Mouse (Mus musculus) heart, embryonic 12.5 days (tissue): ENCODE measurements around the gene Csl. TPM values are rescaled to one million over a fixed set of nuclear protein-coding genes. Genes with fewer than 3 reads are reported as not detected.

Experiments
- ATAC-seq: fragments of 200-750 bp; cut with Nextera tagmentation; 2 replicates; pipeline ENCODE4 v1.8.0; 2017; ENCODE audit warnings: moderate TSS enrichment, moderate library complexity; ENCODE audit not compliant: insufficient number of reproducible peaks, low FRiP score
- H3K27ac ChIP-seq: fragments of 300-500 bp; sonication (generic); 2 replicates; pipeline ENCODE4 v1.5.1; 2016; ENCODE audit warnings: mild to moderate bottlenecking, moderate library complexity; ENCODE audit not compliant: poor library complexity, severe bottlenecking
- H3K27me3 ChIP-seq: fragments of 300-500 bp; sonication (generic); replicated peaks from 2 replicates; pipeline ENCODE4 v1.6.1; 2016; ENCODE audit warnings: mild to moderate bottlenecking, moderate library complexity
- H3K36me3 ChIP-seq: fragments of 300-500 bp; sonication (generic); 2 replicates; pipeline ENCODE4 v1.6.1; 2016; ENCODE audit warnings: mild to moderate bottlenecking, moderate library complexity
- H3K4me1 ChIP-seq: fragments of 300-500 bp; sonication (generic); replicated peaks from 2 replicates; pipeline ENCODE4 v1.6.1; 2016; ENCODE audit warnings: mild to moderate bottlenecking
- H3K4me2 ChIP-seq: fragments of 300-500 bp; sonication (generic); 2 replicates; pipeline ENCODE4 v1.6.1; 2016; ENCODE audit warnings: mild to moderate bottlenecking, moderate library complexity
- H3K4me3 ChIP-seq: fragments of 300-500 bp; sonication (generic); 2 replicates; pipeline ENCODE4 v1.5.1; 2016; ENCODE audit warnings: mild to moderate bottlenecking
- H3K9ac ChIP-seq: fragments of 300-500 bp; sonication (generic); 2 replicates; pipeline ENCODE4 v1.6.1; 2016; ENCODE audit warnings: mild to moderate bottlenecking, moderate library complexity
- H3K9me3 ChIP-seq: fragments of 300-500 bp; sonication (generic); replicated peaks from 2 replicates; pipeline ENCODE4 v1.6.1; 2016; ENCODE audit warnings: mild to moderate bottlenecking, moderate library complexity
- WGBS: fragments of 180-500 bp; shearing (Covaris S2); methylation state at CpG from one replicate; pipeline ENCODE4 v1.1.7; 2016; 5-methylcytosine and 5-hydroxymethylcytosine counted together
- polyA plus RNA-seq: library from polyadenylated mRNA; unstranded; fragments of >200 nt; fragmentation: Nextera tagmentation; extraction: Ambion mirVana; gene quantifications from 2 replicates; pipeline ENCODE4 v1.2.1, GENCODE M21; 2016

Csl gene
- 0.13 and 0.19 TPM in 2 replicates for polyA plus RNA-seq

DNA sequence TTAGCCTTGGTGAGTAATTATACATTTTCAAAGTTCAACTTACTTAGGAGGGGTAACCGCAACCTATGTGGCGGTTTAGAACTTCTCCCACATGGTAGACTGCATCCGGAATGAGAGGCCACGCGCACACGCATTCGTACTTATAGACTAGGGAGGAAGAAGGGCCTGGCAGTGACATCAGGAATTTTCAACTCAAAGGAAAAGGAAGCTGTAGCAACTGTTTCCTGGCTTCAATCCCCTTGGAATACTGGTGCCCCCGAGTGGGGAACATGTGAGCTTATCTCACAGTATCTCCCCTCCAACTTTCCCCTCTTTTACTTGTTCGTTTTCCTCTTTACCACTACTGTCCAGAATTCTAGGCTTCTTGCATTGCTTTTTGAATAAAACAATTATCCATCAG is at the start of gene Csl:
Gene Csl (minus strand): TSS at position 101 of the 400 bp plus-strand sequence.
- H3K27ac ChIP-seq = no peak within 1 kb of the TSS
- H3K4me3 ChIP-seq = no peak within 1 kb of the TSS
- H3K4me2 ChIP-seq = no peak within 1 kb of the TSS
- no peaks in the 10 kb centered on the region for H3K4me1 ChIP-seq
- no peaks in the 10 kb centered on the region for H3K27me3 ChIP-seq
- no peak for ATAC-seq
- H3K9ac ChIP-seq = no peak within 1 kb of the TSS
- H3K36me3 ChIP-seq = no peaks in the 10 kb centered on the region
- WGBS = 83% methylated on average over 9 of the region's 9 CpGs
- no peaks in the 10 kb centered on the region for H3K9me3 ChIP-seq

DNA sequence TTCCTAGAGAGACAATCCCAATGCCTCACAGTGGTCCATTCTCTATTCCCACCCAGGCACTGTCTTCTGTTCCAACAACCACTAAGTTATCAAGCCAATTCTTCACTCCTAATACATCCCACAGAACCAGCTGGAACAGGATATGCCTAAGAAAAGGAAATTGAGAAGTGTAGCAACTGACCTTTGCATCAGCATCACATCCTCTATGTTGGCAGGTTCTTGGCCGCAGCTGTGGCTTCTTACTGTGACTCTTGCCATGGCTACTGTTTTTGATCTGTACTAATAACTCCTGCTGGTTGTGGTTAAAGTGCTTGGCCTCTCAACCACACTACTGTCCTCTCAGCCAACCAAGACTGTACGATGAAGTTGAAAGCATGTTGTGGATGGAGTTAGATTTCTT is 30.0 kb upstream of the Csl start:
- ATAC-seq = no peak
- Histone ChIP-seq H3K4me1 (no peaks in the 10 kb centered on the region), H3K27ac (no peak overlapping the region), H3K36me3 (no peaks in the 10 kb centered on the region), H3K4me3 (no peak overlapping the region), H3K4me2 (no peak overlapping the region), H3K9ac (no peak overlapping the region), H3K27me3 (no peaks in the 10 kb centered on the region), H3K9me3 (no peaks in the 10 kb centered on the region)
- WGBS = 83% methylated on average over 2 of the region's 2 CpGs

DNA sequence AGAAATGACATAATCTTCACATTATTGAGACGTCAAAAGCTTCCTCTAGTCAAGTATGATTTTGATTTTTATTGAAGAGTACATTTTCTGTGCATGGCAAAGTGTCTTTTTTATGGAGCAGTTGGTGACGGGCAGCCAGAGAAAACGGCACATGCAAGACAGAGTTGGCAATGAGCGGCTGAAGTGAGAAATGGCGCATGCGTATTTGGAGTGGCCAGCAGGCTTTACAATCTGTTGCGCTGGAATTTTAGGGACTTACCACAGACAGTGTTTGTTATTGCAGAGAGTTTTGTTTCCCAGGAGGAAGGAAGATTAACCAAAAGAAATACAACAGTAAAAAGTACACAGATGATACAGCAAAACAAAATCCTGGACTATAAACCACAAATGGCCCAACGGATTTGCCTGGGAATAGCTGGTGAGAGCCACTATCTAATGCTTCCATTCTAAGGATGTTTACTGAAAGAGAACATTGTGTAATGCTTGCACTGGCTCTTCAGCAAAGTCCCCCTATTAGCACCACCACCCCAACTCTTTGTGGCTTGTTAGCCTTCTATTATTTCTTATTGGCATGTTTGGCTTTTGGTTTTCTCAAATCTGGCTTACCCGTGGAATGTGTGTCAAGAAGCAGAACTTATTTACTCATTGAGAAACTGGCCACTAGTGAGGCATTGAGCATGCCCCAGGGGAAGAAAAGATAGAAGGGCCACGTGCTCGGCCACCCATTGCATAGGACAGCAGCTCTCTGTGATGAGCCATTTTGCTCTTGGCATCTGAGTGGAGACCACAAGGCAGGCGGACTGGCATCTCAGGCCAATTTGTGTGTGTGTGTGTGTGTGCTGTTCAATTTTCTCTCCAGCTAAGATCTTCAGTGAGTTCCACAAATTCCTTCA is 15.0 kb upstream of the Csl start:
- Histone ChIP-seq H3K4me2 (no peak overlapping the region), H3K9me3 (no peaks in the 10 kb centered on the region), H3K4me1 (no peaks in the 10 kb centered on the region), H3K4me3 (no peak overlapping the region), H3K36me3 (no peaks in the 10 kb centered on the region), H3K9ac (no peak overlapping the region), H3K27me3 (no peaks in the 10 kb centered on the region), H3K27ac (no peak overlapping the region)
- 84% methylated on average over 12 of the region's 12 CpGs for WGBS
- no peak for ATAC-seq

DNA sequence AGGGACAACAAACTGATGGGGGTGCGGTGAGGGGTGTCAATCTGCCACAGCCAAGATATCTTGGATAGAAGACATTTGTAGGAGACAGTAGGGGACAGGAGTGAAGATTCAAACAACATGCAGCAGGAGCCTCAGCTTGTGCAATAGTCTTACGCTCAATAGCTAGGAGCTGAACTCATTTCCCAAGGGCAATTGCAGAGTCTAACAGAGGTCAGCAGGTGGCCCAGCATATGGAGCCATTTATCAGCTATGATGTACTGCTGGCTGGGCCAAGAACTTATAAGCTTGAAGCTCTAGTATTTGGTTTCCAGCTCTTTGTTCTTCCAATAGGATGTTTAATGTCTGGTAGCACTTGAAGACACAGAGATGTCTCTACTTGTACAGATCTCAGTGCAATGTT is 9.3 kb downstream of the Csl start:
- Histone ChIP-seq H3K27me3 (no peaks in the 10 kb centered on the region), H3K4me2 (no peak overlapping the region), H3K4me3 (no peak overlapping the region), H3K36me3 (no peaks in the 10 kb centered on the region), H3K4me1 (no peaks in the 10 kb centered on the region), H3K9me3 (no peaks in the 10 kb centered on the region), H3K27ac (no peak overlapping the region), H3K9ac (no peak overlapping the region)
- 88% methylated on average over 2 of the region's 2 CpGs for WGBS
- ATAC-seq = no peak

DNA sequence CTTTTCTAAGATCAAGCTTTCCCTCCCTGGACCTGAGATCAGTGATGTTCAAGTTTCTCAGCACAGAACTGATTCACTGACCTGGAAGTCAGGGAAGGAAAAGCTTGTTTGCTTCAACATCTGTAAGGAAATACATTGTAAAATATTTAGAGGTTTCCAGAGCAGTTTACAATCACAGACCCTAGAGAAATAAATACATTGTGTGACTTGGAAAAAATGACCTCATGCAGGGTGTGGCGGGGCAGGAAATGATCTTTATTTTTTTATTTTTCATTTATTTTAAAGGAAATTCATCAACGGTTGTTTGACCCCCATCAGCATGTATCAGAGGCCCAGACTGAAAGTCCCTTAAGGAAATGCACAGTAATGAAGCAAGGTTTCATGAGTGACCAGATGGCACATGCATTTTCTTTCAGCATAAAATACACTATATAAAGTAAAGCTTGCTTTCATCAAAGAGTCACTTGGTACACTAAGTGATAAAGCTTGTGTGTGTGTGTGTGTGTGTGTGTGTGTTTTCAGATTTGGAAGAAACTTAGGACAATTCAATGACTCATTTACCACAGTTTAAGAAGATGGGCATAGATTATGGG is 10.7 kb downstream of the Csl start:
- 67% methylated on average over 2 of the region's 2 CpGs for WGBS
- H3K36me3 ChIP-seq = no peaks in the 10 kb centered on the region
- no peak overlapping the region for H3K4me3 ChIP-seq
- no peak for ATAC-seq
- H3K9me3 ChIP-seq = no peaks in the 10 kb centered on the region
- no peak overlapping the region for H3K9ac ChIP-seq
- H3K27me3 ChIP-seq = no peaks in the 10 kb centered on the region
- no peak overlapping the region for H3K4me2 ChIP-seq
- H3K27ac ChIP-seq = no peak overlapping the region
- H3K4me1 ChIP-seq = no peaks in the 10 kb centered on the region

DNA sequence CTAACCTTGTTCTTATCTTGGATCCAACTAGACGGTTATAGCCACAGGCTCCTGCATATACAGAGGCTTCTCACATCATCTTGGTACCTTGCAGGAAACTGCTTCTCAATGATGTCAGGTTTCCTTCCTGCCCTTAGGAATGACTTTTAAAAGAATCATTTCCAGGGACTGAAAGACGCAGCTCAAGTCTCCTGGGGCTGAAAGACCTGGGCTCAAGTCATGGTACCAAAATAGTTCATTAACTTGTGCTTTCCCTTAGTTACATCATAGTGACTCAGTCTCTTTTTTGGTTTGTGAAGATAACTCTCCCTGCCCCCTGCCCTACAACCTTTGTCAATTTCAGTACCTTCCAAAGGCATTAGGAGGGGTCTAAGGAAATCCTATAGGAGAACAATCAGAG is 11.4 kb downstream of the Csl start:
- Histone ChIP-seq H3K27ac (no peak overlapping the region), H3K4me2 (no peak overlapping the region), H3K9ac (no peak overlapping the region), H3K27me3 (no peaks in the 10 kb centered on the region), H3K9me3 (no peaks in the 10 kb centered on the region), H3K4me1 (no peaks in the 10 kb centered on the region), H3K36me3 (no peaks in the 10 kb centered on the region), H3K4me3 (no peak overlapping the region)
- WGBS = 27% methylated on average over 2 of the region's 2 CpGs
- peak; percentile 42; the same call in 1 of the 2 replicates for ATAC-seq

DNA sequence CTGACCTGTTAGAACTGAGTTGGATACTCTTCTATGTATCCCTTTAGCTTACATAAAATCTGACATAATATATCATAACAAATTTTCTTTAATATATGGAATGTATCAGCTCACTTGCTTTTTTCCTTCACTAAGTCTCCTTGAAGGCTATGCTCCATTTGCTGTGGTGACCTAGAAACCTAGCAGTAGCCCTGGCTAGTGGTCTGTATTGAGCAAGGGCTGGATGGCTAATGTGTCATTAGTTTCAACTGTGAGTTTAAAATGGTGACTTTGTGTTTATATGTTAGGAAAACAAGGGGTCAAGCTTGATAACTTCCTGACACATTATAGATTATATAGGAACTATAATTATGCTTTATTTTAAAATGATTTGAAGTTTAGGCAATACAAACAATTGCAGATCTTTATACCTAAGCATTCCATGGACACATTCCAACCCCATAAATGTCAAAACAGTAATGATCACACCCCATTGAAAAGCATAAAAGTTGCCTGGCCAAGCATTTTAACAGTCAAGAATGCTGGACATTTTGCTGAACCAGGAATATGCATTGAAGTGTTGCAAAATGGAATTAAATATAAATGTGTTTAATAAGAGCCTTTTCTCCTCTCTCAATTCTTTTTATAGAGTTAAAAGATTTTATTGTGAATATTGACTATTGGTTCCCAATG is 17.7 kb downstream of the Csl start:
- no peak overlapping the region for H3K9ac ChIP-seq
- H3K27me3 ChIP-seq = no peaks in the 10 kb centered on the region
- H3K9me3 ChIP-seq = no peaks in the 10 kb centered on the region
- H3K27ac ChIP-seq = no peak overlapping the region
- H3K4me3 ChIP-seq = no peak overlapping the region
- H3K4me2 ChIP-seq = no peak overlapping the region
- no peak for ATAC-seq
- H3K36me3 ChIP-seq = no peaks in the 10 kb centered on the region
- H3K4me1 ChIP-seq = no peaks in the 10 kb centered on the region

DNA sequence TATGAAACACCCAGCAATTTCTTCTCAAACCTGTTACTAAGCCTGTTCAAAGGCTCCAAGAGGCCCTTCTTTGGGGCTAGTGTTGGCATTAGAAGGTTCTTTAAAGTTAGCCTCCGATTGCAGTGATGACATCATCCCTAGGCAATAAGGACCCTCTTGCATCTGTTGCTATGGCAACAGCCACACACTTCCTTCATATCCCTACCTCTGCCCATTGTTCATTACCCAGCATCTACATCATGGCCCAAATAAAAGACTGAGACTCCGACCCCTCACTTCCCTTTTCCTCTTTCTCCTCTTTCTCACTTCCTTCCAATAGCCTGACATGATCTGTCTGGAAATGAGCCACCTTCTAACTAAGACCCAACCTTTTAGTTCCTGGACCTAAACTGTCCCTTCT is 46.3 kb downstream of the Csl start:
- no peaks in the 10 kb centered on the region for H3K27me3 ChIP-seq
- H3K9me3 ChIP-seq = no peaks in the 10 kb centered on the region
- H3K4me1 ChIP-seq = no peaks in the 10 kb centered on the region
- no peak overlapping the region for H3K27ac ChIP-seq
- WGBS = 55% methylated on average over 2 of the region's 2 CpGs
- no peak for ATAC-seq
- H3K36me3 ChIP-seq = no peaks in the 10 kb centered on the region
- no peak overlapping the region for H3K9ac ChIP-seq
- no peak overlapping the region for H3K4me2 ChIP-seq
- H3K4me3 ChIP-seq = no peak overlapping the region

DNA sequence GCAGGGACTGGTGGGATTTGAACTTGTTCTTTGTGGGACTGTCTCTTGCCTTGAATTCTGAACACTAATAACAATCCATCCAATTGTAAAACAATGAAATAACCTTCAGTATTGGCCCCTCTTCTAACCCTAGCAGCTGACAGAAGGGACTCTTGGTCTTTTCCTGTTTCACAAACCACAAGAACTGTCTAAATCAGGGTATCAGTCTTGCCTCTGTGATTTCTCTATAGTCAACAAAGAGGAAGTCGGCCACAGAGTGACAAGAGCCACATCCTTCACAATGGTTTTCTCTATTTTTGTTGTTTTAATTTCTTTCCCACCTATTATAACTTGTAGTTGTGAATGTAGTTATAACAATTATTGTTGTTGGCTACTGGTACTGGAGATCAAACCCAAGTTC is 47.9 kb downstream of the Csl start:
- Histone ChIP-seq H3K4me1 (no peaks in the 10 kb centered on the region), H3K36me3 (no peaks in the 10 kb centered on the region), H3K27ac (no peak overlapping the region), H3K4me3 (no peak overlapping the region), H3K27me3 (no peaks in the 10 kb centered on the region), H3K9me3 (no peaks in the 10 kb centered on the region), H3K4me2 (no peak overlapping the region), H3K9ac (no peak overlapping the region)
- 65% methylated on average over 1 of the region's 1 CpGs for WGBS
- ATAC-seq = no peak
